Mouse (Mus musculus): ENCODE data around the gene Fam183b. TPM values are rescaled to one million over a fixed set of nuclear protein-coding genes. Genes with fewer than 3 reads are reported as not detected.

Fam183b gene
- total and polyA plus RNA-seq, 3 experiments = not detected

GRCm38 (mm10) chr11:58799747-58800146 is 2.0 kb downstream of the Fam183b start:
- Histone ChIP-seq H3K4me1 (ENCODE audit: insufficient read depth, low read depth, low read length) (no peaks in the 10 kb centered on the region), H3K36me3 (replicated peaks) (no peaks in the 10 kb centered on the region), H3K4me3 (ENCODE audit: low read depth, low read length) (no peak overlapping the region), H3K9me3 (replicated peaks) (no peaks in the 10 kb centered on the region), H3K27me3 (ENCODE audit: insufficient read depth, low read length) (peaks cover 9% of the 10 kb centered on the region; the same call in 1 of the 2 replicates)
- TF ChIP-seq POLR2AphosphoS5 (IDR thresholded peaks at IDR 0.05; ENCODE audit: insufficient replicate concordance, low read depth, low read length) (no peak), TAL1 (conservative IDR thresholded peaks at IDR 0.05; ENCODE audit: low read depth, low read length) (no peak), CTCF (IDR thresholded peaks at IDR 0.05; ENCODE audit: low read depth, low read length) (no peak), GATA1 (IDR thresholded peaks at IDR 0.05; ENCODE audit: borderline replicate concordance, low read length) (no peak), GATA2 (IDR thresholded peaks at IDR 0.05; ENCODE audit: borderline replicate concordance, low read depth, low read length) (no peak)
- DNase-seq (ENCODE audit: low spot score) (no peak), ATAC-seq (ENCODE audit: extremely low read depth, insufficient number of reproducible peaks, low FRiP score, poor library complexity, severe bottlenecking) (no peak)

- Histone ChIP-seq H3K4me3 (ENCODE audit: low read depth, low read length) (no peak overlapping the region), H3K9me3 (replicated peaks) (no peaks in the 10 kb centered on the region), H3K4me1 (ENCODE audit: insufficient read depth, low read depth, low read length) (no peaks in the 10 kb centered on the region), H3K27me3 (ENCODE audit: insufficient read depth, low read length) (peaks cover 9% of the 10 kb centered on the region; the same call in 1 of the 2 replicates), H3K36me3 (replicated peaks) (no peaks in the 10 kb centered on the region)
- ATAC-seq (ENCODE audit: extremely low read depth, insufficient number of reproducible peaks, low FRiP score, poor library complexity, severe bottlenecking) (no peak), DNase-seq (ENCODE audit: low spot score) (no peak)
- TF ChIP-seq GATA1 (IDR thresholded peaks at IDR 0.05; ENCODE audit: borderline replicate concordance, low read length) = no peak
- TF ChIP-seq POLR2AphosphoS5 (IDR thresholded peaks at IDR 0.05; ENCODE audit: insufficient replicate concordance, low read depth, low read length) = no peak
- TF ChIP-seq TAL1 (conservative IDR thresholded peaks at IDR 0.05; ENCODE audit: low read depth, low read length) = no peak
- TF ChIP-seq CTCF (IDR thresholded peaks at IDR 0.05; ENCODE audit: low read depth, low read length) = no peak
- TF ChIP-seq GATA2 (IDR thresholded peaks at IDR 0.05; ENCODE audit: borderline replicate concordance, low read depth, low read length) = no peak
Measured at GRCm38 (mm10) chr11:58796850-58797249, 4.9 kb downstream of the Fam183b start.

DNA sequence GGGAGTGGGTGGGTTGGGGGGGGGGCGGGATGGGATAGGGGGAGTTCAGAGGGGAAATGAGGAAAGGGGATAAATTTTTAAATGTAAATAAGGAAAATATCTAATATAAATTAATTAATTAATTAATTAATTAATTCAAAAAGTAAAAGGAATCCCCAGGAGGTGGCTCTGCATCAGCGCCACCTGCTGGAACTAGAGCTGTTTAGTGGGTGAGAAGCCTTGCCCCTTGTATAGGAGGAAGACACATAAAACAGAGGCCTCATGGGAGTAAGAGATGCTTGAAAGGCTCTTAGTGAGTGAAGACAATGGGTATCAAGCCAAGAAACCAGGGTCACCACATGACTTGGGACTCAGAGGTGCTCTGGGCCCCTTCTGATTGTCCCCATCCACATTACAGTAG is 5.9 kb downstream of the Fam183b start:
- Histone ChIP-seq H3K36me3 (replicated peaks) (no peaks in the 10 kb centered on the region), H3K27me3 (ENCODE audit: insufficient read depth, low read length) (peaks cover 9% of the 10 kb centered on the region; the same call in 1 of the 2 replicates), H3K4me3 (ENCODE audit: low read depth, low read length) (no peak overlapping the region), H3K9me3 (replicated peaks) (no peaks in the 10 kb centered on the region), H3K4me1 (ENCODE audit: insufficient read depth, low read depth, low read length) (no peaks in the 10 kb centered on the region)
- ATAC-seq (ENCODE audit: extremely low read depth, insufficient number of reproducible peaks, low FRiP score, poor library complexity, severe bottlenecking) = no peak
- DNase-seq (ENCODE audit: low spot score) = peak; percentile 24
- TF ChIP-seq CTCF (IDR thresholded peaks at IDR 0.05; ENCODE audit: low read depth, low read length) = 0 out of 2 replicates have a peak, but pooled peaks have one; percentile 6
- TF ChIP-seq GATA2 (IDR thresholded peaks at IDR 0.05; ENCODE audit: borderline replicate concordance, low read depth, low read length) = no peak

GRCm38 (mm10) chr11:58790646-58791045 is 11.1 kb downstream of the Fam183b start:
- no peaks in the 10 kb centered on the region for H3K27me3 ChIP-seq (ENCODE audit: insufficient read depth, low read length)
- H3K9me3 ChIP-seq (replicated peaks) = no peaks in the 10 kb centered on the region
- ATAC-seq (ENCODE audit: extremely low read depth, insufficient number of reproducible peaks, low FRiP score, poor library complexity, severe bottlenecking) (no peak), DNase-seq (ENCODE audit: low spot score) (no peak)
- H3K4me3 ChIP-seq (ENCODE audit: low read depth, low read length) = no peak overlapping the region
- no peaks in the 10 kb centered on the region for H3K36me3 ChIP-seq (replicated peaks)
- 0 out of 2 replicates have a peak, but pooled peaks cover 3% of the 10 kb centered on the region for H3K4me1 ChIP-seq (ENCODE audit: insufficient read depth, low read depth, low read length)
- no peak for TF ChIP-seq GATA2 (IDR thresholded peaks at IDR 0.05; ENCODE audit: borderline replicate concordance, low read depth, low read length)
- TF ChIP-seq TAL1 (conservative IDR thresholded peaks at IDR 0.05; ENCODE audit: low read depth, low read length) = no peak
- no peak for TF ChIP-seq GATA1 (IDR thresholded peaks at IDR 0.05; ENCODE audit: borderline replicate concordance, low read length)
- TF ChIP-seq POLR2AphosphoS5 (IDR thresholded peaks at IDR 0.05; ENCODE audit: insufficient replicate concordance, low read depth, low read length) = no peak
- no peak for TF ChIP-seq CTCF (IDR thresholded peaks at IDR 0.05; ENCODE audit: low read depth, low read length)

DNA sequence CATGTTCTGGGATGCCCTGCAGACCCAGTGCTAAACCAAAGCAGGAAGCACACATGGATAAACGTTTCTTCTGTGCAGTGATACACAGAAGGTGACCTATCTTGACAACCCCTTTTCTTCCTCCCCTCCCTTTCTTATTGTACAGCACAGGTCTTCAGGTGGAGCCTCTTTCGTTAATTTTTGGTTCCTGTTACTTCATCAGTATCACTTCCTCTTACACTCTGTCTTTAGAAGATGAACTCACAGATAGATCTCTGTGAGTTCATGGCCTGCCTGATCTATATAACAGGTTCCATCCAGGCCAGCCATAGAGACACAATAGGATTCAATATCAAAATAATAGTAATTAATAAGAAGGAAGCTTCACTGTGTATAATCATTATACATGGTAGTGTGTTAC is 11.7 kb downstream of the Fam183b start:
- Histone ChIP-seq H3K9me3 (replicated peaks) (no peaks in the 10 kb centered on the region), H3K4me1 (ENCODE audit: insufficient read depth, low read depth, low read length) (0 out of 2 replicates have a peak, but pooled peaks cover 3% of the 10 kb centered on the region), H3K27me3 (ENCODE audit: insufficient read depth, low read length) (no peaks in the 10 kb centered on the region), H3K4me3 (ENCODE audit: low read depth, low read length) (no peak overlapping the region), H3K36me3 (replicated peaks) (no peaks in the 10 kb centered on the region)
- ATAC-seq (ENCODE audit: extremely low read depth, insufficient number of reproducible peaks, low FRiP score, poor library complexity, severe bottlenecking) (no peak), DNase-seq (ENCODE audit: low spot score) (no peak)
- TF ChIP-seq CTCF (IDR thresholded peaks at IDR 0.05; ENCODE audit: low read depth, low read length) = no peak
- TF ChIP-seq POLR2AphosphoS5 (IDR thresholded peaks at IDR 0.05; ENCODE audit: insufficient replicate concordance, low read depth, low read length) = no peak
- TF ChIP-seq GATA1 (IDR thresholded peaks at IDR 0.05; ENCODE audit: borderline replicate concordance, low read length) = no peak
- no peak for TF ChIP-seq TAL1 (conservative IDR thresholded peaks at IDR 0.05; ENCODE audit: low read depth, low read length)
- no peak for TF ChIP-seq GATA2 (IDR thresholded peaks at IDR 0.05; ENCODE audit: borderline replicate concordance, low read depth, low read length)

- Histone ChIP-seq H3K9me3 (replicated peaks) (no peaks in the 10 kb centered on the region), H3K4me1 (ENCODE audit: insufficient read depth, low read depth, low read length) (0 out of 2 replicates have a peak, but pooled peaks cover 3% of the 10 kb centered on the region), H3K27me3 (ENCODE audit: insufficient read depth, low read length) (no peaks in the 10 kb centered on the region), H3K36me3 (replicated peaks) (no peaks in the 10 kb centered on the region), H3K4me3 (ENCODE audit: low read depth, low read length) (no peak overlapping the region)
- no peak for ATAC-seq (ENCODE audit: extremely low read depth, insufficient number of reproducible peaks, low FRiP score, poor library complexity, severe bottlenecking)
- DNase-seq (ENCODE audit: low spot score) = no peak
- TF ChIP-seq GATA2 (IDR thresholded peaks at IDR 0.05; ENCODE audit: borderline replicate concordance, low read depth, low read length) (no peak), CTCF (IDR thresholded peaks at IDR 0.05; ENCODE audit: low read depth, low read length) (no peak), GATA1 (IDR thresholded peaks at IDR 0.05; ENCODE audit: borderline replicate concordance, low read length) (no peak), TAL1 (conservative IDR thresholded peaks at IDR 0.05; ENCODE audit: low read depth, low read length) (no peak), POLR2AphosphoS5 (IDR thresholded peaks at IDR 0.05; ENCODE audit: insufficient replicate concordance, low read depth, low read length) (no peak)
Measured at GRCm38 (mm10) chr11:58789532-58789931, 12.2 kb downstream of the Fam183b start.
